Mouse (Mus musculus) layer of hippocampus, postnatal 14 days (tissue): ENCODE data around the gene Gm38392. TPM values are rescaled to one million over a fixed set of nuclear protein-coding genes. Genes with fewer than 3 reads are reported as not detected.
A peak's percentile ranks its signal among the peaks of the same experiment; 100 is the strongest.

Experiments used
- DNase-seq, 2 experiments: peaks; one replicate each; pipeline ENCODE4 v3.0.0; 2021 to 2022; ENCODE audit warnings: low spot score in 2 of 2, mixed read lengths in 1 of 2
- total RNA-seq, 2 experiments: library from RNA; stranded (reverse); gene quantifications; 2 replicates each; pipeline ENCODE4 v1.2.3; 2021

Gene Gm38392
- total RNA-seq, 2 experiments from 2014 or later, result not detected

- DNase-seq, result no peak
These were observed 70.3 kb downstream of the Gm38392 start for GRCm38 (mm10) chr3:88216534-88217326.

GRCm38 (mm10) chr3:88216116-88216515 lies 70.9 kb downstream of the Gm38392 start:
- DNase-seq, result no peak

- DNase-seq, result no peak
These were observed 71.4 kb downstream of the Gm38392 start for GRCm38 (mm10) chr3:88215553-88216004.

DNA sequence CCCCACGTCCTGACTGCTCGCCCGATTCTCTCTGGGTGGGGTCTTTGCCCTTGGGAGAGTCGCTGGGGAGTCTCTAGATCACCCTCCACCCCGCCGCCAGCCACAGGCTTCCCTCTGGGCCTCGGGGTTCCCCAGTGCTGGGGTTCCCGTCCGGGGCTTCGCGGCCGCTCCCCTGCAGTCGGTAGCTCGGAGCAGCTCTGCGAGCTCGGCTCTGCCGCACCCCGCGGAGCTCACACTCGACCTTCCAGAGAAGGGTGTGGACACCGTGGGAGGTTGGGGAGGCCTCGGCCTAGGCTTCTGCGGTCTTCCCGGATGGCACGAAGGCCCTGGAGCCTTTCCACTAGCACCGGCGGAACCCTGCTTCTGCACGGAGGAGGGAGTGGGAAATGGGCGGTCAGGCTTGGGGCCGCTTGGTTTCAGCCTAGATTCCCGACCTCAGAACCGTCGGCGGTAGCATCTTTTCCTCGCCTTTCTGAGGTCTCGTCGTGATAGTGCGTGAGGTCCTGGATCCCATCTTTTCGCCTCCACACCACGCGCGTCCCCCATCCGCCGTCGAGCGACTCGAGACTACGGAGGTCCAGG lies 71.9 kb downstream of the Gm38392 start:
- DNase-seq, result no peak

- peak in 1 of 2 experiments; percentile 84 for DNase-seq
These were observed 72.6 kb downstream of the Gm38392 start for GRCm38 (mm10) chr3:88214197-88214938.

DNA sequence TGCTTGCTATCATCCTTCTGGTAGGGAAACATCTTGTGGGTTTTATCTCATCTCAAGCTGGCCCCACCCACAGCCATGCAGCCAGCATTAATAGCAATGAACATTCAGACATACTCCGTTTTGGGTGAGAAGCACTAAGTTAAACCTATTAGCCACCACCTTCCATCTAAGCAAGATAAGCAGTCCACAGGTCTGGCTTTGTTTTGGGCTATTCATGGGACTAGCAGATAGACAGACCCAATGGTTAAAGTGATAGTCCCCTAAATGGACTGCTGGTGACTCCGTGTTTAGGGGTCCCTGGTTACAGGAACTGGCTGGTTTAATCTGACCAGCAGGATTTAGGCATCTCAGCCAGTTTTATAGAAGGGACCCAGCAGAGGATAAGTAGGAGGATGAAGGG lies 74.0 kb downstream of the Gm38392 start:
- peak in 1 of 2 experiments; percentile 35 for DNase-seq

GRCm38 (mm10) chr3:88212356-88212755 lies 74.7 kb downstream of the Gm38392 start:
- no peak for DNase-seq

DNA sequence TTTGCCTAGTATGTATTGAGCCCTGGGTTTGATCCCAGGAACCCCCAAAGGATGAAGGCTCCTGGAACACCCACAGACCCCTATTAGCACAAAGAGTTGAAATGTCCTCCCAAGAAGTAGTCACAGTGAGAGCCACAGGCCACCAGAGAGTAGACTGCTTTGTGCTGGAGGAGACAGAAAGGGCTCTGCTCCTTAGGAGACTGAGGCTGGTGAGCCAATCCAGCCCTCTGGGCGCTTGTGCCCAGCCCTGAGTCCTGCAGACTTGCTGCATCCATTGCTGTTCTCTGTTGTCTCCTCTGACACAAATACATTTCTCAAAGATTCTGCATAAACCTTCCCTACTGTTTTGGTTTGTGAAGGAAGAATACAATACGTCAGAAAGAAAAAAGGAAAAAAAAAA lies 76.1 kb downstream of the Gm38392 start:
- no peak for DNase-seq

DNA sequence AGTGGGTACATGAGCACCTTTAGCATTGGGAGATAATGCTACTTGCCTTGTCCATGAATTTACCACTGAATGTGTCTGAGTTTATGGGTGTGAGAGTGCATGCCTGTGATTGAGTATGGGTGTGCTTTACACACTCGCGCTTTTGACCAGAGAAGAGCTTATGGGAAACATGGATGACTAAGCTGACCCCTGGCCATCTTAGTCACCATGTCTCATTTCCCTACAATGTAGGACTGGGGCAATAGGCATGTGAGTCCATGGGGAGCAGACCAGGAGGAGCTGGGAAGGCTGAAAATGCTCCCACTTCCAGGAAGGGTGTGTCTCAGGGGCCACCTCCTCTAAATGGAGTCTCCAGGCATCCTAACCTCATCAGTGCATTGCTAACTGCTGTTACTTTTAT lies 76.9 kb downstream of the Gm38392 start:
- no peak for DNase-seq

- DNase-seq, result no peak
These were observed 77.7 kb downstream of the Gm38392 start for GRCm38 (mm10) chr3:88209306-88209705.

GRCm38 (mm10) chr3:88208226-88208720 lies 78.7 kb downstream of the Gm38392 start:
- DNase-seq, result no peak

DNA sequence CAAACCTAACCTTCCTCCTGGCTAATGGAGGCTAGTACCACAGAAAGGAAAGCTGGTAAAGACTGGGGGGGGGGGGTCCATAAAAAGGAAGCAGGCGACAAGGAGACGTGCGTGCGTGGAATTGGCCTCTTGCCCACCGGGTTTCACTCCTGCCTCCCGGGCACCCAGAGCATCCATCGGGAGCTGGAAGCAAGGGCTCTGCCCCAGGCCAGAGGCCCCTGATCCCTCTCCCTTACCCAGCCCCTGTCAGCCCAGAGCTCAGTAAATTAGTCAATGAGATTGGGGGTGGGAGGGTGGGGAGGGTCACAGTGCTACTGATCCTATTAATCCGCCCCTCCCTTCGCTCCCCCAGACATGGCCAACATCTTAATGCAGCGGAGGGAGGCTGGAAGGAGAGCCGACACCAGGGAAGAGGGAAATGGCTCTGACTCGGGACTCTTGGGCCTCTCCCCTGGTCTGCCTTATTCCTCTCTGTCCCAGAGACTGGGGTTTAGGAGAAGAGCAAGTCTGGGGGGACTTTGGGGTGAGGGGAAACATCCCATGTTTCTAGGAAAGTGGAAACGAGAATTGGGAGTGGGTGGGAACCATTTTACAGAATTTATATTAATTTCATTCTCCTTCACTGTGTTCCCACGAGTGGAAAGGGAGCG lies 79.4 kb downstream of the Gm38392 start:
- peak in 1 of 2 experiments; percentile 28 for DNase-seq

DNA sequence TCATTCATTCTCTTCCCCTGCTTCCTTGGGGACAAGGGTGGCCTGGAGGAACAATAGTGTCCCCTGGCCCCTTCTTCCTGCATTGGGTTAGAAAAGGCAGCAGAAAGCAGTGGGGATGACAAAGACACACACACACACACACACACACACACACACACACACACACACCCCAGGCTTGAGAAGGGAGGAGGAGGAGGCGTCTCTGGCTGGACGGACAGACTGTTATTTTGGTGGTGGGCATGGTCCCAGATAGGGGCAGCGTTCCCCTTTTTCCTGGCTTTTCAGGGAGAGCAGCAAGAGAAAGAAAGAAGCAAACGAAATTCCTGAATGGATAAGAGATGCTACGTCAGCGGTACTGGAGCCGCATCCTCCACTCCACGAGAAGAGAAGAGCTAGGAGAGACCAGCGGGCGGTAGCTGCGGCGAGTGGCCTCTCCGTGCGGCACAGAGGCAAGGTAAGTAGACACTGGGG lies 80.1 kb downstream of the Gm38392 start:
- DNase-seq, result peak; percentile 78 to 87

- peak in 1 of 2 experiments; percentile 56 for DNase-seq
These were observed 80.5 kb downstream of the Gm38392 start for GRCm38 (mm10) chr3:88206500-88206899.

GRCm38 (mm10) chr3:88205563-88206491 lies 81.2 kb downstream of the Gm38392 start:
- DNase-seq, result peak; percentile 36 to 73

DNA sequence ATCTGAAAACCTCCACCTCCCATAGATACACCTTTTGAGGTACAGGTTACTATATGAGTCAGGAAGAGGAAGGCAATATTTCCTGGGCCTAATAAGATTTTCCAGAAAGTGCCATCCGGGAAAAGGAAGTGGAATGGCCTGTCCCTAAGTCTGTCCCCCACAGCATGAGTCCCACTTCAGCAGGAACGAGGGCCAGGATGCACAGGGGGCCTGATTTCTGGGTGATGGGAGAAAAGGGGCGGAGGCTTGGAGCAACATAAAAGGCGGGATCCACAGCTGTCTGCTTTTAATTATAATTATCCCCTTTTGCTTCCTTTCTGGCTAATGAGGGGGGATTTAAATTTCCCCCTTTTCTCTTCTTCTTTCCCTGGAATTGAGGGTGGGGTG lies 81.8 kb downstream of the Gm38392 start:
- DNase-seq, result peak; percentile 51 to 66

DNA sequence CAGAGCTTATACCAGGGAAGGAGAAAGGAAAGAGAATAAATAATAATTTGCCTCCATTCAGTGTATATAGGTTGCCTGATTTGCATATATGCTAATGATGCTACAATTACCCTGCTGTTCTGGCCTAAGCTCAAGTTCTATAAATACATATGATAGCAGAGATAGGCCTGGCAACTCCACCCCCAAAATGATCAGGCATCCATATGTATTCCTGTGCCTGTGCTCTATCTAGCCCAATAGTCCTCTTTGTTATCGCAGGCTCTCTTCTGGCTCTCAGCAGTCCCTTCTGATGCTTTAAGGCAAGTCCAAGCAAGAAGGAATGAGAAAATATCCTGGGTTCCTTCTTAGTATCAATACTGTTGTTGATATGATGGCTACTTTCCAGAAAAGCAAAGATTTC lies 82.3 kb downstream of the Gm38392 start:
- no peak for DNase-seq

GRCm38 (mm10) chr3:88203999-88204700 lies 82.9 kb downstream of the Gm38392 start:
- DNase-seq, result no peak

DNA sequence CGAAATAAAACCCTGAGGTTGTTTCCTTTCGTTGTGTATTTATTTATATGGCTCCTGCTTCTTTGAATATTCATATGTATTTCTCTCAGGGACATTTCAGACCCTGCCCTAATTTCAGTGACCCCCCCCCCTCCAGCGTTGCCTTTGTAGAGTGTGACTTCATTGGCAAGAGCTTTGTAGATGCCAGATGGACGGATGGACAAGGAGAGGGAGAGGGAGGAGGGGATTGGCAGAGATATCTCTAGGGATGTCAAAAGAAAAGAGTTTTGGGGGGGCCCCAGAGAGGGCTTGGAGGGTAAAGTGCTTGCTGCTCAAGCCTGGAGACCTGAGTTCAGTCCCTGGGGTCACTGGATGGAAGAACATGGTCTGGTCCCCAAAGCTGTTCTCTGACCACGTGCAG lies 83.6 kb downstream of the Gm38392 start:
- DNase-seq, result no peak
